Mouse (Mus musculus): Measurements from ENCODE around the gene Parp4. TPM values are rescaled to one million over a fixed set of nuclear protein-coding genes. Genes with fewer than 3 reads are reported as not detected.

The Parp4 gene
- polyA plus RNA-seq, 1 experiment from 2014 or later = 7.2 TPM

GRCm38 (mm10) chr14:56617470-56617869 lies 42.1 kb downstream of the Parp4 start:
- H3K4me2 ChIP-seq (replicated peaks; ENCODE audit: low read depth) = no peak overlapping the region
- DNase-seq (ENCODE audit: low spot score) (no peak), ATAC-seq (ENCODE audit: low FRiP score, low TSS enrichment) (no peak)
- H3K4me3 ChIP-seq (ENCODE audit: low read depth, low read length) = no peak overlapping the region
- H3K27ac ChIP-seq (replicated peaks) = no peak overlapping the region
- TF ChIP-seq EP300 (optimal IDR thresholded peaks at IDR 0.05) = no peak
- no peak for TF ChIP-seq CTCF (IDR thresholded peaks at IDR 0.05; ENCODE audit: low read depth)
- no peaks in the 10 kb centered on the region for H3K27me3 ChIP-seq (ENCODE audit: control insufficient read depth, insufficient read depth, low read length)
- no peak overlapping the region for H3K9ac ChIP-seq (ENCODE audit: low read length)
- no peaks in the 10 kb centered on the region for H3K9me3 ChIP-seq (ENCODE audit: control insufficient read depth, low read length)
- peaks cover 19% of the 10 kb centered on the region for H3K36me3 ChIP-seq (ENCODE audit: control insufficient read depth, insufficient read depth, low read length)
- 53% methylated on average over 1 of the region's 1 CpGs for WGBS
- no peaks in the 10 kb centered on the region for H3K4me1 ChIP-seq (replicated peaks; ENCODE audit: control insufficient read depth, insufficient read depth)

GRCm38 (mm10) chr14:56620425-56620824 lies 45.0 kb downstream of the Parp4 start:
- no peak overlapping the region for H3K4me3 ChIP-seq (ENCODE audit: low read depth, low read length)
- H3K9ac ChIP-seq (ENCODE audit: low read length) = no peak overlapping the region
- DNase-seq (ENCODE audit: low spot score) = peak; percentile 22
- ATAC-seq (ENCODE audit: low FRiP score, low TSS enrichment) = 0 out of 2 replicates have a peak, but pooled peaks have one; percentile 54
- no peaks in the 10 kb centered on the region for H3K27me3 ChIP-seq (ENCODE audit: control insufficient read depth, insufficient read depth, low read length)
- H3K9me3 ChIP-seq (ENCODE audit: control insufficient read depth, low read length) = no peaks in the 10 kb centered on the region
- peaks cover 19% of the 10 kb centered on the region for H3K36me3 ChIP-seq (ENCODE audit: control insufficient read depth, insufficient read depth, low read length)
- 66% methylated on average over 8 of the region's 8 CpGs for whole genome bisulfite sequencing
- H3K4me1 ChIP-seq (replicated peaks; ENCODE audit: control insufficient read depth, insufficient read depth) = no peaks in the 10 kb centered on the region
- H3K27ac ChIP-seq (replicated peaks) = no peak overlapping the region
- no peak for TF ChIP-seq CTCF (IDR thresholded peaks at IDR 0.05; ENCODE audit: low read depth)
- no peak for TF ChIP-seq EP300 (optimal IDR thresholded peaks at IDR 0.05)
- no peak overlapping the region for H3K4me2 ChIP-seq (replicated peaks; ENCODE audit: low read depth)

GRCm38 (mm10) chr14:56626202-56626601 lies 50.8 kb downstream of the Parp4 start:
- Histone ChIP-seq H3K4me1 (replicated peaks; ENCODE audit: control insufficient read depth, insufficient read depth) (no peaks in the 10 kb centered on the region), H3K9me3 (ENCODE audit: control insufficient read depth, low read length) (no peaks in the 10 kb centered on the region), H3K27ac (replicated peaks) (no peak overlapping the region), H3K9ac (ENCODE audit: low read length) (no peak overlapping the region), H3K36me3 (ENCODE audit: control insufficient read depth, insufficient read depth, low read length) (peaks cover 12% of the 10 kb centered on the region; the same call in 1 of the 2 replicates), H3K27me3 (ENCODE audit: control insufficient read depth, insufficient read depth, low read length) (no peaks in the 10 kb centered on the region), H3K4me2 (replicated peaks; ENCODE audit: low read depth) (no peak overlapping the region), H3K4me3 (ENCODE audit: low read depth, low read length) (no peak overlapping the region)
- peak; percentile 78; the same call in 1 of the 2 replicates for ATAC-seq (ENCODE audit: low FRiP score, low TSS enrichment)
- no peak for TF ChIP-seq CTCF (IDR thresholded peaks at IDR 0.05; ENCODE audit: low read depth)
- no peak for TF ChIP-seq EP300 (optimal IDR thresholded peaks at IDR 0.05)
- 72% methylated on average over 4 of the region's 4 CpGs for WGBS
- peak; percentile 43 for DNase-seq (ENCODE audit: low spot score)

GRCm38 (mm10) chr14:56628336-56628735 lies 52.9 kb downstream of the Parp4 start:
- ATAC-seq (ENCODE audit: low FRiP score, low TSS enrichment) (no peak), DNase-seq (ENCODE audit: low spot score) (no peak)
- Histone ChIP-seq H3K36me3 (ENCODE audit: control insufficient read depth, insufficient read depth, low read length) (peaks cover 6% of the 10 kb centered on the region; the same call in 1 of the 2 replicates), H3K9ac (ENCODE audit: low read length) (no peak overlapping the region), H3K27ac (replicated peaks) (no peak overlapping the region), H3K4me3 (ENCODE audit: low read depth, low read length) (no peak overlapping the region), H3K27me3 (ENCODE audit: control insufficient read depth, insufficient read depth, low read length) (no peaks in the 10 kb centered on the region), H3K9me3 (ENCODE audit: control insufficient read depth, low read length) (no peaks in the 10 kb centered on the region), H3K4me2 (replicated peaks; ENCODE audit: low read depth) (no peak overlapping the region), H3K4me1 (replicated peaks; ENCODE audit: control insufficient read depth, insufficient read depth) (no peaks in the 10 kb centered on the region)
- no peak for TF ChIP-seq EP300 (optimal IDR thresholded peaks at IDR 0.05)
- no peak for TF ChIP-seq CTCF (IDR thresholded peaks at IDR 0.05; ENCODE audit: low read depth)
- WGBS = 82% methylated on average over 3 of the region's 3 CpGs

- no peaks in the 10 kb centered on the region for H3K27me3 ChIP-seq (ENCODE audit: control insufficient read depth, insufficient read depth, low read length)
- H3K4me3 ChIP-seq (ENCODE audit: low read depth, low read length) = no peak overlapping the region
- no peak overlapping the region for H3K27ac ChIP-seq (replicated peaks)
- no peak for DNase-seq (ENCODE audit: low spot score)
- H3K4me1 ChIP-seq (replicated peaks; ENCODE audit: control insufficient read depth, insufficient read depth) = no peaks in the 10 kb centered on the region
- no peak for ATAC-seq (ENCODE audit: low FRiP score, low TSS enrichment)
- no peak overlapping the region for H3K4me2 ChIP-seq (replicated peaks; ENCODE audit: low read depth)
- peaks cover 6% of the 10 kb centered on the region; the same call in 1 of the 2 replicates for H3K36me3 ChIP-seq (ENCODE audit: control insufficient read depth, insufficient read depth, low read length)
- H3K9ac ChIP-seq (ENCODE audit: low read length) = no peak overlapping the region
- TF ChIP-seq EP300 (optimal IDR thresholded peaks at IDR 0.05) (no peak), CTCF (IDR thresholded peaks at IDR 0.05; ENCODE audit: low read depth) (no peak)
- WGBS = 87% methylated on average over 2 of the region's 2 CpGs
- no peaks in the 10 kb centered on the region for H3K9me3 ChIP-seq (ENCODE audit: control insufficient read depth, low read length)
These were observed 55.7 kb downstream of the Parp4 start for GRCm38 (mm10) chr14:56631109-56631508.

- Histone ChIP-seq H3K36me3 (ENCODE audit: control insufficient read depth, insufficient read depth, low read length) (peaks cover 8% of the 10 kb centered on the region; the same call in 1 of the 2 replicates), H3K27ac (replicated peaks) (no peak overlapping the region), H3K9me3 (ENCODE audit: control insufficient read depth, low read length) (no peaks in the 10 kb centered on the region), H3K4me3 (ENCODE audit: low read depth, low read length) (no peak overlapping the region), H3K9ac (ENCODE audit: low read length) (no peak overlapping the region), H3K4me1 (replicated peaks; ENCODE audit: control insufficient read depth, insufficient read depth) (no peaks in the 10 kb centered on the region), H3K27me3 (ENCODE audit: control insufficient read depth, insufficient read depth, low read length) (no peaks in the 10 kb centered on the region), H3K4me2 (replicated peaks; ENCODE audit: low read depth) (no peak overlapping the region)
- no peak for DNase-seq (ENCODE audit: low spot score)
- TF ChIP-seq CTCF (IDR thresholded peaks at IDR 0.05; ENCODE audit: low read depth) = no peak
- no peak for TF ChIP-seq EP300 (optimal IDR thresholded peaks at IDR 0.05)
- no peak for ATAC-seq (ENCODE audit: low FRiP score, low TSS enrichment)
- WGBS = 66% methylated on average over 7 of the region's 7 CpGs
These were observed 71.8 kb downstream of the Parp4 start for GRCm38 (mm10) chr14:56647206-56647605.

Measured in stomach, postnatal 0 days (tissue).